Mouse (Mus musculus) stomach, postnatal 0 days (tissue): ENCODE results near the gene Ankrd60. TPM values are rescaled to one million over a fixed set of nuclear protein-coding genes. Genes with fewer than 3 reads are reported as not detected.

Experiments used
- ATAC-seq: fragments of 200-750 bp; cut with Nextera tagmentation; 2 replicates; pipeline ENCODE4 v1.8.0; 2017; ENCODE audit not compliant: low FRiP score, low TSS enrichment
- DNase-seq: peaks from one replicate; pipeline ENCODE4 v3.0.0-alpha.2; 2016; ENCODE audit warnings: low spot score
- H3K27ac ChIP-seq: fragments of 300-500 bp; sonication (generic); replicated peaks from 2 replicates; pipeline ENCODE4 v1.5.1; 2014; ENCODE audit warnings: mild to moderate bottlenecking, control low read depth
- H3K27me3 ChIP-seq: fragments of 300-500 bp; sonication (generic); 2 replicates; pipeline ENCODE4 v1.6.1; 2014; ENCODE audit warnings: low read length; ENCODE audit not compliant: control insufficient read depth, insufficient read depth
- H3K36me3 ChIP-seq: fragments of 300-500 bp; sonication (generic); 2 replicates; pipeline ENCODE4 v1.6.1; 2014; ENCODE audit warnings: low read length, mixed read lengths; ENCODE audit not compliant: control insufficient read depth, insufficient read depth
- H3K4me1 ChIP-seq: fragments of 300-500 bp; sonication (generic); replicated peaks from 2 replicates; pipeline ENCODE4 v1.6.1; 2014; ENCODE audit warnings: antibody characterized with exemption; ENCODE audit not compliant: control insufficient read depth, insufficient read depth
- H3K4me2 ChIP-seq: fragments of 300-500 bp; sonication (generic); replicated peaks from 2 replicates; pipeline ENCODE4 v1.6.1; 2014; ENCODE audit warnings: low read depth, mild to moderate bottlenecking, control low read depth, moderate library complexity
- H3K4me3 ChIP-seq: fragments of 300-500 bp; sonication (generic); 2 replicates; pipeline ENCODE4 v1.5.1; 2014; ENCODE audit warnings: low read depth, low read length, control low read depth
- H3K9ac ChIP-seq: fragments of 300-500 bp; sonication (generic); 2 replicates; pipeline ENCODE4 v1.6.1; 2014; ENCODE audit warnings: mild to moderate bottlenecking, low read length, control low read depth, mixed read lengths
- H3K9me3 ChIP-seq: fragments of 300-500 bp; sonication (generic); 2 replicates; pipeline ENCODE4 v1.6.1; 2016; ENCODE audit warnings: low read length; ENCODE audit not compliant: control insufficient read depth
- CTCF ChIP-seq: IDR thresholded peaks from 2 replicates; pipeline ENCODE4 v1.5.1; 2016; ENCODE audit warnings: antibody characterized with exemption, low read depth, mild to moderate bottlenecking, moderate library complexity
- EP300 ChIP-seq: optimal IDR thresholded peaks from 2 replicates; pipeline ENCODE3; 2016; ENCODE audit warnings: antibody characterized with exemption
- WGBS: fragments of 180-500 bp; shearing (Covaris S2); extraction: QIAGEN DNeasy Blood & Tissue Kit; methylation state at CpG from one replicate; pipeline ENCODE4 v1.1.7; 2014; 5-methylcytosine and 5-hydroxymethylcytosine counted together
- polyA plus RNA-seq: library from polyadenylated mRNA; unstranded; fragments of >200 nt; fragmentation: Nextera tagmentation; extraction: Ambion mirVana; gene quantifications from 2 replicates; pipeline ENCODE4 v1.2.1, GENCODE M21; 2015

The Ankrd60 gene
- polyA plus RNA-seq, 1 experiment from 2014 or later, result not detected

DNA sequence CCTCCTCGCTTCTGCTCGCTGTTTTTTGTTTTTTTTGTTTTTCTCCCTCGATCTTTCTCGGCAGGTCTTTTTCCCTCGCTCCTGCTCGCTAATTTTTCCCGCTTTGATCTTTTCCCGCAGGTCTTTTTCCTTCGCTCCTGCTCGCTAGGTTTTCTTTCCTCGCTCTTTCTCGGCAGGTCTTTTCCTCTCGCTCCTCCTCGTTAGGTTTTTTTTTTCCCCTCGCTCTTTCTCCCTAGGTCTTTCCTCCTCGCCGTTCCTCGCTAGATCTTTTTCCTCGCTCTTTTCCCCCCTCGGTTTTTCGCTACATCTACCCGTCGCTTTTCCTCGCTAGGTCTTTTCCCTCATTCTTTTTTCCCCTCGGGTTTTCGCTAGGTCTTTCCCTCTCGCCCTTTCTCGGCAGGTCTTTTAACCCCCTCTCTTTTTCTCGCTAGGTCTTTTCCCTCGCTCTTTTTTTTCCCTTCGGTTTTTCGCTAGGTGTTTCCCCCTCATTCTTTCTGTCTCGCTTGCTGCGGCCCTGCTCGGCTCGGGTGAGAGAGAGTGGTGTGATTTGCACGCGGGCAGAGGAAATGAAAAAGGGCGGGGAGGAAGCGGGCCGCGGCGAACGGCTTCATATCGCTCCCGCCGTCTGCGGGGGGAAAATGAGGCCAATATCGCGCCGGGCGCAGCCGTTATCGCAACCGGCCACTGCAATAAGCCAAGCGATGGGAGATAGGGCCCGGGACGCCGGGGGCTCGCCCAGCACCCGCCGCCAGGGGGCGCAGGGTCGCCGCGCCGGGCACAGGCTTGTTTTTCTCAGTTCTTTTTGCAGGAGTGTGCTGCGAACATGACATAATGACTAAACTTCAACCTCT lies 8.2 kb upstream of the Ankrd60 start:
- H3K27ac ChIP-seq, result no peak overlapping the region

DNA sequence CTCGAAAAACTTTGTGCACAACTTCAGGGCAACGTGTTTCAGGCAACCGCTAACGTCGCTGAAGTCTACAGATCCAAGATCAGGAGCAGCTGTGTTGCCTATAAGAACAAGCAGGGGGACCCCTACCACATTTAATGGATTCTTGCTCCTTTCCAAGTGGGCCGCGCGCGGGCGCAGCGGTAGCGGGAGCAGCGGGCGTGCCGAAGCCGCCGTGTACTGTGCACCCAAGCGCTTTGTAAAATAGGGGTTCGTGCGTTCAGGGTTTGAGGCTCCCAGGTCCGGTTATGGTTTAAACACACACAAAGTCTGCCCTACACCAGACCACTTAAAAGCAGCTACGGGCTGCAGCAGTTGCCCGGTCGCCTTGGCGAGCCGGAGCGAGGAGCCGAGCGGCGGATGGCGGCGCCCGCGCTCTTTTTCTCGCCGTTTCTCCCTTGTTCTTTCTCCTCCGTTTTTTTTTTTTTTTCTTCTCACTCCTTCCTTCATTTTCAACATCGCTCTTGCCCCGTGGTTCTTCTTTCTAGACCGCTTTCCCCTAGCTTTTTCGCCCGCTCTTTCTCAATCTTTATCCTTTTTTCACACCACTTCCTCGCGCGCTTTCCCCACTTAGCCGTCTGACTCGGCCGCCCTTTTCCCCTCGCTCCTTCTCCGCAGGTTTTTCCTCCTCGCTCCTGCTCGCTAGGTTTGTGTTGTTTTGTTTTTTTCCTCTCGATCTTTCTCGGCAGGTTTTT lies 7.4 kb upstream of the Ankrd60 start:
- Histone ChIP-seq H3K9me3 (no peaks in the 10 kb centered on the region), H3K4me2 (peak overlapping the region; percentile 72), H3K9ac (peak overlapping the region; percentile 58), H3K36me3 (no peaks in the 10 kb centered on the region; the same call in 1 of the 2 replicates), H3K4me1 (no peaks in the 10 kb centered on the region), H3K4me3 (peak overlapping the region; percentile 37), H3K27ac (no peak overlapping the region), H3K27me3 (0 out of 2 replicates have a peak, but pooled peaks cover 3% of the 10 kb centered on the region)
- ATAC-seq (no peak), DNase-seq (no peak)
- WGBS, result 8% methylated on average over 54 of the region's 54 CpGs
- TF ChIP-seq CTCF, result peak; percentile 15
- TF ChIP-seq EP300, result no peak

More for the DNA sequence above, 8.2 kb upstream of the Ankrd60 start:
- DNase-seq (peak; percentile 83), ATAC-seq (peak; percentile 59; the same call in 1 of the 2 replicates)
- Histone ChIP-seq H3K4me1 (no peaks in the 10 kb centered on the region), H3K9me3 (no peaks in the 10 kb centered on the region), H3K4me2 (peak overlapping the region; percentile 72), H3K4me3 (peak overlapping the region; percentile 37), H3K9ac (peak overlapping the region; percentile 58), H3K36me3 (no peaks in the 10 kb centered on the region; the same call in 1 of the 2 replicates), H3K27me3 (0 out of 2 replicates have a peak, but pooled peaks cover 3% of the 10 kb centered on the region)
- TF ChIP-seq CTCF (peak; percentile 81), EP300 (no peak)
- 3% methylated on average over 68 of the region's 68 CpGs for WGBS

GRCm38 (mm10) chr2:173584361-173584760 lies 6.2 kb upstream of the Ankrd60 start:
- no peak overlapping the region for H3K4me3 ChIP-seq
- TF ChIP-seq EP300, result no peak
- no peak for TF ChIP-seq CTCF
- 74% methylated on average over 15 of the region's 15 CpGs for WGBS
- DNase-seq, result no peak
- no peak overlapping the region for H3K27ac ChIP-seq
- 0 out of 2 replicates have a peak, but pooled peaks cover 3% of the 10 kb centered on the region for H3K27me3 ChIP-seq
- no peaks in the 10 kb centered on the region for H3K9me3 ChIP-seq
- H3K4me1 ChIP-seq, result no peaks in the 10 kb centered on the region
- H3K36me3 ChIP-seq, result no peaks in the 10 kb centered on the region
- ATAC-seq, result no peak
- H3K9ac ChIP-seq, result no peak overlapping the region
- no peak overlapping the region for H3K4me2 ChIP-seq

- Histone ChIP-seq H3K27me3 (0 out of 2 replicates have a peak, but pooled peaks cover 3% of the 10 kb centered on the region), H3K4me2 (no peak overlapping the region), H3K9me3 (no peaks in the 10 kb centered on the region), H3K4me1 (no peaks in the 10 kb centered on the region), H3K27ac (no peak overlapping the region), H3K36me3 (no peaks in the 10 kb centered on the region), H3K9ac (no peak overlapping the region), H3K4me3 (no peak overlapping the region)
- ATAC-seq, result no peak
- 56% methylated on average over 5 of the region's 5 CpGs for WGBS
- DNase-seq, result no peak
- peak; percentile 75 for TF ChIP-seq CTCF
- no peak for TF ChIP-seq EP300
Measured at GRCm38 (mm10) chr2:173583455-173583854, 5.3 kb upstream of the Ankrd60 start.

- H3K4me1 ChIP-seq, result no peaks in the 10 kb centered on the region
- TF ChIP-seq CTCF, result no peak
- no peak for TF ChIP-seq EP300
- H3K9me3 ChIP-seq, result no peaks in the 10 kb centered on the region
- no peaks in the 10 kb centered on the region for H3K36me3 ChIP-seq
- H3K27me3 ChIP-seq, result 0 out of 2 replicates have a peak, but pooled peaks cover 3% of the 10 kb centered on the region
- WGBS, result 95% methylated on average over 3 of the region's 3 CpGs
- no peak overlapping the region for H3K4me3 ChIP-seq
- H3K4me2 ChIP-seq, result no peak overlapping the region
- DNase-seq (no peak), ATAC-seq (peak; percentile 33; the same call in 1 of the 2 replicates)
- no peak overlapping the region for H3K9ac ChIP-seq
- no peak overlapping the region for H3K27ac ChIP-seq
Measured at GRCm38 (mm10) chr2:173582903-173583302, 4.7 kb upstream of the Ankrd60 start.
